Mouse (Mus musculus): ENCODE results near the gene Bco2. TPM values are rescaled to one million over a fixed set of nuclear protein-coding genes. Genes with fewer than 3 reads are reported as not detected.
A peak's percentile ranks its signal among the peaks of the same experiment; 100 is the strongest.

The Bco2 gene
- polyA plus RNA-seq, 1 experiment from 2014 or later, result 0.20 TPM

GRCm38 (mm10) chr9:50528293-50528892, 26.6 kb downstream of the Bco2 start, which contains the start of gene Pts:
Gene Pts, minus strand, starts transcription at chr9:50528724.
- Histone ChIP-seq H3K9me3 (no peaks in the 10 kb centered on the region), H3K4me3 (peak within 1 kb of the TSS; percentile 85), H3K36me3 (no peaks in the 10 kb centered on the region), H3K4me2 (peak within 1 kb of the TSS; percentile 79), H3K27ac (peak within 1 kb of the TSS; percentile 62; the same call in 1 of the 2 replicates), H3K4me1 (peaks cover 11% of the 10 kb centered on the region; the same call in 1 of the 2 replicates), H3K27me3 (no peaks in the 10 kb centered on the region), H3K9ac (peak within 1 kb of the TSS; percentile 67)
- WGBS, result under 1% methylated on average over 54 of the region's 54 CpGs
- peak; percentile 97 for ATAC-seq (ENCODE audit: borderline replicate concordance, extremely low read depth, low FRiP score, low TSS enrichment)

DNA sequence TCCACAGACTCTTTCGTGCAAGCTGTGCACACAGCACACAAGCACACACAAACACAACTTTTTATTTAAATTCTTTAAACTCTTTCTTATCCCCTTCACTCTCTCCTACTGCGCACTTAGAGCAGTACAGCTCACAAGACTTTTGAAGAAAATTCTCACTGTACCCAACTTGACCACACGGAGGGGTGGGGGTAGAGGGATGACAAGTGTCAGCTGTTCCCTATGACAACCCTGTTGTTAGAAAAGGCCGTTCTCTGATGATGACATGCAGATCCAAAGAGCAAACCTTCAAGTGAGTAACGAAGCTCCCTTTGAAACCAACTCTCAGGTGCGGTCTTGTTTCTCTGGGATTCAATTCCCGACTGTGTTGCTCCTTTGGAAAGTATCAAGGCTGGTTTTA, 27.1 kb downstream of the Bco2 start:
- H3K27ac ChIP-seq, result no peak overlapping the region
- no peaks in the 10 kb centered on the region for H3K9me3 ChIP-seq
- peak overlapping the region; percentile 85 for H3K4me3 ChIP-seq
- H3K4me2 ChIP-seq, result peak overlapping the region; percentile 79
- no peak for ATAC-seq (ENCODE audit: borderline replicate concordance, extremely low read depth, low FRiP score, low TSS enrichment)
- H3K4me1 ChIP-seq, result peaks cover 11% of the 10 kb centered on the region; the same call in 1 of the 2 replicates
- H3K27me3 ChIP-seq, result no peaks in the 10 kb centered on the region
- no peaks in the 10 kb centered on the region for H3K36me3 ChIP-seq
- 33% methylated on average over 7 of the region's 7 CpGs for WGBS
- H3K9ac ChIP-seq, result peak overlapping the region; percentile 67

- H3K27ac ChIP-seq, result no peak overlapping the region
- peaks cover 8% of the 10 kb centered on the region; the same call in 1 of the 2 replicates for H3K36me3 ChIP-seq
- no peaks in the 10 kb centered on the region for H3K27me3 ChIP-seq
- H3K9ac ChIP-seq, result no peak overlapping the region
- 81% methylated on average over 5 of the region's 5 CpGs for WGBS
- no peak overlapping the region for H3K4me3 ChIP-seq
- ATAC-seq (ENCODE audit: borderline replicate concordance, extremely low read depth, low FRiP score, low TSS enrichment), result no peak
- no peak overlapping the region for H3K4me2 ChIP-seq
- peaks cover 11% of the 10 kb centered on the region; the same call in 1 of the 2 replicates for H3K4me1 ChIP-seq
- H3K9me3 ChIP-seq, result no peaks in the 10 kb centered on the region
Observed at GRCm38 (mm10) chr9:50525585-50525984, 29.4 kb downstream of the Bco2 start.

DNA sequence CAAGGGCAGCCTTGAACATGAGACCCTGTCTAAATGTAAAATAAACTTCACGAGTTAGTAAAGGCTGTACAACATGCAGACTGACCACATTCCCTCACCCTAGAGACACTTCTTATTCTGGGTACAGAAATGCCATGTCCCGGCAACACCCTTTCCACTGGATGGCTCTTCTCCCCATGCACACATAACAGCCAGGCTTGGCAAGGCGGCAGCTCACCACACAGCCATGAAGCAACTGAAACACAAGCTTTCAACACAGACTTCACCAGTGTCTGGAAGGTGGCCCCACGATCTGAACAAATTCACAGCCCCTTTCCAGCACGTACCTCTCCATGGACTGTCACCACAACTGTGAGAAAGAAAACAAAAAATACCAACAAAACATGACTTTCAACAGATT, 30.0 kb downstream of the Bco2 start:
- Histone ChIP-seq H3K27me3 (no peaks in the 10 kb centered on the region), H3K9me3 (no peaks in the 10 kb centered on the region), H3K4me1 (peaks cover 11% of the 10 kb centered on the region; the same call in 1 of the 2 replicates), H3K4me2 (no peak overlapping the region), H3K27ac (no peak overlapping the region), H3K4me3 (no peak overlapping the region), H3K36me3 (peaks cover 8% of the 10 kb centered on the region; the same call in 1 of the 2 replicates), H3K9ac (no peak overlapping the region)
- 85% methylated on average over 5 of the region's 5 CpGs for WGBS
- ATAC-seq (ENCODE audit: borderline replicate concordance, extremely low read depth, low FRiP score, low TSS enrichment), result no peak

DNA sequence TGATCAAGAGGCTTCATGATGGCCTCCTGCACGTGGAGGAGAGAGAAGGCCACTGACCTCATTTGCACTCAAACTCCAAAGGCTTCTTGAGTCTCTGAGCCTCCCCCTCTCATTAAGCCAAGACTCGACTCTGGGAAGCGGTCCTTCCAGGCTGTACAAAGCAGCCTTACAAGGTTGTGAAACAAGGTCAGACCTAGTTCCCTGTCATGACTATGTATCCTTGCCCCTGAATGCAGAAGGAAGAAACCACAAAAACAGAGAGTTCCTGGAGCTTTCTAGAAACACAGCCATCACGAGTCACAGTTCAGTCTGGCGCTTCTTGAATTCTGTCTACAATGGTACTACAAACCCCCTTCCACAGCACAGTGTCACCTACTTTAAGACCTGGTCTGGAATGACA, 32.4 kb downstream of the Bco2 start:
- no peak overlapping the region for H3K27ac ChIP-seq
- peaks cover 8% of the 10 kb centered on the region; the same call in 1 of the 2 replicates for H3K36me3 ChIP-seq
- no peak overlapping the region for H3K4me2 ChIP-seq
- peaks cover 6% of the 10 kb centered on the region; the same call in 1 of the 2 replicates for H3K4me1 ChIP-seq
- ATAC-seq (ENCODE audit: borderline replicate concordance, extremely low read depth, low FRiP score, low TSS enrichment), result no peak
- no peak overlapping the region for H3K9ac ChIP-seq
- no peak overlapping the region for H3K4me3 ChIP-seq
- no peaks in the 10 kb centered on the region for H3K27me3 ChIP-seq
- H3K9me3 ChIP-seq, result no peaks in the 10 kb centered on the region
- WGBS, result 70% methylated on average over 5 of the region's 5 CpGs

DNA sequence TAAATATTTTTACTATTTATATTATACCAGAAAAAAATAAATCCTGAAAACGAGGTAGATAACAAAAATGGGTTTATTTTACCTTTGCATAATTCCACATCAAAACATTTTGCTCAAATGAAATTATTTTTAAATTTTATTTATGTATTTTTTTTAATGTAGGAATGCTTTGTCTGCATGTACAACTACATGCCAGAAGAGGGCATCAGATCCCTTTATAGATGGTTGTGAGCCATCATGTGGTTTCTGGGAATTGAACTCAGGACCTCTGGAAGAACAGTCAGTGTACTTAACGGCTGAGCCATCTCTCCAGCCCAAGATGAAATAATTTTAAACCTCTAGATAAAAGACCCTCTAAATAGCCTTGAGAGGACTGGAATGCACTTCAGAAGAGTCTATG, 33.4 kb downstream of the Bco2 start:
- peaks cover 8% of the 10 kb centered on the region; the same call in 1 of the 2 replicates for H3K36me3 ChIP-seq
- no peak overlapping the region for H3K4me2 ChIP-seq
- H3K27ac ChIP-seq, result no peak overlapping the region
- no peaks in the 10 kb centered on the region for H3K27me3 ChIP-seq
- 50% methylated on average over 2 of the region's 2 CpGs for WGBS
- no peak overlapping the region for H3K9ac ChIP-seq
- H3K4me1 ChIP-seq, result no peaks in the 10 kb centered on the region
- no peak overlapping the region for H3K4me3 ChIP-seq
- no peak for ATAC-seq (ENCODE audit: borderline replicate concordance, extremely low read depth, low FRiP score, low TSS enrichment)
- no peaks in the 10 kb centered on the region for H3K9me3 ChIP-seq

DNA sequence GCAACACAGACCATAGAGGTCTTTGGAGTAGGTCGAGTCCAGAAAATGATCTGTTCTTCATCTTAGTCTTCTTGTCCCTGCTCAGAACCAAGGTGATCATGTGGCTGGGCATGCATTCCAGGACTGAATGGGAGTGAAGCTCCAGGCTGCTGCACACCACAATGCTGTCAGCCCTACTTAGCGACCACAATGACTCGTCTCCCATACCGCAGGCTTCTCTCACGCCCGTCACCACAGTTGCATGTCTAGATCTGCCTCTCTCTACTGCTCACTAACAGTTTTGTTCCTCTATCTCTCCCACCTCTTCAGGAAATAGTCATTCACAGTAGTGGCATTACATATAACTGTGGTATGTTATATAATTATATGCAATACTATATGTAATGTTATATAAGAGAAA, 34.2 kb downstream of the Bco2 start:
- no peaks in the 10 kb centered on the region for H3K9me3 ChIP-seq
- H3K27me3 ChIP-seq, result no peaks in the 10 kb centered on the region
- ATAC-seq (ENCODE audit: borderline replicate concordance, extremely low read depth, low FRiP score, low TSS enrichment), result no peak
- H3K4me2 ChIP-seq, result no peak overlapping the region
- H3K36me3 ChIP-seq, result peaks cover 8% of the 10 kb centered on the region; the same call in 1 of the 2 replicates
- no peak overlapping the region for H3K9ac ChIP-seq
- H3K4me1 ChIP-seq, result no peaks in the 10 kb centered on the region
- 85% methylated on average over 6 of the region's 6 CpGs for WGBS
- H3K4me3 ChIP-seq, result no peak overlapping the region
- no peak overlapping the region for H3K27ac ChIP-seq

GRCm38 (mm10) chr9:50518781-50519180, 36.2 kb downstream of the Bco2 start:
- Histone ChIP-seq H3K36me3 (peaks cover 8% of the 10 kb centered on the region; the same call in 1 of the 2 replicates), H3K9me3 (no peaks in the 10 kb centered on the region), H3K27me3 (no peaks in the 10 kb centered on the region), H3K4me3 (no peak overlapping the region), H3K4me2 (no peak overlapping the region), H3K9ac (no peak overlapping the region), H3K4me1 (no peaks in the 10 kb centered on the region), H3K27ac (no peak overlapping the region)
- ATAC-seq (ENCODE audit: borderline replicate concordance, extremely low read depth, low FRiP score, low TSS enrichment), result no peak
- WGBS, result 6% methylated on average over 2 of the region's 2 CpGs

- ATAC-seq (ENCODE audit: borderline replicate concordance, extremely low read depth, low FRiP score, low TSS enrichment), result no peak
- Histone ChIP-seq H3K4me2 (no peak overlapping the region), H3K9me3 (no peaks in the 10 kb centered on the region), H3K27me3 (no peaks in the 10 kb centered on the region), H3K4me1 (no peaks in the 10 kb centered on the region), H3K36me3 (no peaks in the 10 kb centered on the region), H3K9ac (no peak overlapping the region), H3K4me3 (no peak overlapping the region), H3K27ac (no peak overlapping the region)
- 80% methylated on average over 5 of the region's 5 CpGs for WGBS
Observed at GRCm38 (mm10) chr9:50515462-50515861, 39.5 kb downstream of the Bco2 start.

- Histone ChIP-seq H3K9ac (no peak overlapping the region), H3K4me3 (no peak overlapping the region), H3K36me3 (no peaks in the 10 kb centered on the region), H3K27me3 (no peaks in the 10 kb centered on the region), H3K9me3 (no peaks in the 10 kb centered on the region), H3K4me2 (no peak overlapping the region), H3K4me1 (no peaks in the 10 kb centered on the region), H3K27ac (no peak overlapping the region)
- 28% methylated on average over 7 of the region's 7 CpGs for WGBS
- ATAC-seq (ENCODE audit: borderline replicate concordance, extremely low read depth, low FRiP score, low TSS enrichment), result no peak
Observed at GRCm38 (mm10) chr9:50507570-50507969, 47.4 kb downstream of the Bco2 start.

DNA sequence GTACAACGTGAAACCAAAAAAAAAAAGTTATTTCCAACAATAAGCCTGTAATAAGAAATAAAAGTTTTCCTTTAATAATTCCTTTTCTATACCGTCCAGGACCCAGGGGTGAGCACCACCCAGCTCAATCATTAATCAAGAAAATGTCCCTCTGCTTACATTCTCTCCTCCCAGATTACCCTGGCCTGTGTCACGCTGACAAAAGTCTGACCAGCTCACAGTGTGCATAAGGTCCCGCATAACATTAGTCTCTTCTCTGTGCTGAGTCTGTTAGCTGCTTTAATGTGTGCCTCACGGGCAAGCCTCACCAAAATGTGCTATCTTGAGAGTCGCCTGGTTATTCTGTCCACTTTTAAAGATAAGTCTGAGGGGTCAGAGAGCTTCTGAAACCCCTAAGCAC, 49.6 kb downstream of the Bco2 start:
- Histone ChIP-seq H3K9me3 (no peaks in the 10 kb centered on the region), H3K4me2 (no peak overlapping the region), H3K27ac (no peak overlapping the region), H3K36me3 (no peaks in the 10 kb centered on the region), H3K4me1 (no peaks in the 10 kb centered on the region), H3K27me3 (no peaks in the 10 kb centered on the region), H3K4me3 (no peak overlapping the region), H3K9ac (no peak overlapping the region)
- no peak for ATAC-seq (ENCODE audit: borderline replicate concordance, extremely low read depth, low FRiP score, low TSS enrichment)
- 31% methylated on average over 6 of the region's 6 CpGs for WGBS

GRCm38 (mm10) chr9:50502949-50503348, 52.0 kb downstream of the Bco2 start:
- 79% methylated on average over 3 of the region's 3 CpGs for WGBS
- H3K36me3 ChIP-seq, result no peaks in the 10 kb centered on the region
- H3K4me2 ChIP-seq, result no peak overlapping the region
- no peaks in the 10 kb centered on the region for H3K4me1 ChIP-seq
- no peak for ATAC-seq (ENCODE audit: borderline replicate concordance, extremely low read depth, low FRiP score, low TSS enrichment)
- no peak overlapping the region for H3K27ac ChIP-seq
- H3K9me3 ChIP-seq, result no peaks in the 10 kb centered on the region
- no peaks in the 10 kb centered on the region for H3K27me3 ChIP-seq
- H3K9ac ChIP-seq, result no peak overlapping the region
- no peak overlapping the region for H3K4me3 ChIP-seq
